Mouse (Mus musculus) left cerebral cortex, adult 18-20 months (tissue): ENCODE data around the gene Plin4. TPM values are rescaled to one million over a fixed set of nuclear protein-coding genes. Genes with fewer than 3 reads are reported as not detected.
A peak's percentile ranks its signal among the peaks of the same experiment; 100 is the strongest.
"Not testable (repeated sequence)": the region's sequence is repeated elsewhere in the genome, so short reads cannot be mapped to it uniquely, and the experiment has no call there.

Source experiments
- DNase-seq, 2 experiments: peaks; one replicate each; pipeline ENCODE4 v3.0.0; 2021 to 2022; ENCODE audit warnings: low spot score in 2 of 2, mixed read lengths in 1 of 2
- total RNA-seq, 2 experiments: library from RNA; stranded (reverse); gene quantifications; 2 replicates each; pipeline ENCODE4 v1.2.3; 2021

The Plin4 gene
- total RNA-seq, 2 experiments from 2014 or later = 2.6 to 3.4 TPM

- no peak for DNase-seq
These were observed 18.6 kb upstream of the Plin4 start for GRCm38 (mm10) chr17:56128246-56128645.

GRCm38 (mm10) chr17:56126175-56126574, 16.6 kb upstream of the Plin4 start:
- DNase-seq = no peak

DNA sequence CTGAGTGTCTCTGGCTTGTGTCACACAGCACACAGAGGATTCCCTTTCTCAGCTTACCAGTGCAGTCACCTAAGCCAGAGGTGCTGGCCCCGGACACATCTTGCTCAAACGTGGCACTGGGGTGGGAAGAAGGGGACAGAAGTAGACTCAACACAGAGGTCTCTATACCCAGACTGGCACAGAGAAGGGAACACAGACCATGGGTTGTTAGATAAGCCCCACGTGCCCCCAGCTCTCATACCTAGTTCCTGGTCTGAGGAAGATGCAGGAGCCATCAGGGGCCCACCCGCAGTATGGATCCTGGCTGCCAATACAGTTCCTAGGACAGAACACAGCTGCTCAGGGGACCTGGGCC, 15.7 kb upstream of the Plin4 start:
- DNase-seq = no peak

DNA sequence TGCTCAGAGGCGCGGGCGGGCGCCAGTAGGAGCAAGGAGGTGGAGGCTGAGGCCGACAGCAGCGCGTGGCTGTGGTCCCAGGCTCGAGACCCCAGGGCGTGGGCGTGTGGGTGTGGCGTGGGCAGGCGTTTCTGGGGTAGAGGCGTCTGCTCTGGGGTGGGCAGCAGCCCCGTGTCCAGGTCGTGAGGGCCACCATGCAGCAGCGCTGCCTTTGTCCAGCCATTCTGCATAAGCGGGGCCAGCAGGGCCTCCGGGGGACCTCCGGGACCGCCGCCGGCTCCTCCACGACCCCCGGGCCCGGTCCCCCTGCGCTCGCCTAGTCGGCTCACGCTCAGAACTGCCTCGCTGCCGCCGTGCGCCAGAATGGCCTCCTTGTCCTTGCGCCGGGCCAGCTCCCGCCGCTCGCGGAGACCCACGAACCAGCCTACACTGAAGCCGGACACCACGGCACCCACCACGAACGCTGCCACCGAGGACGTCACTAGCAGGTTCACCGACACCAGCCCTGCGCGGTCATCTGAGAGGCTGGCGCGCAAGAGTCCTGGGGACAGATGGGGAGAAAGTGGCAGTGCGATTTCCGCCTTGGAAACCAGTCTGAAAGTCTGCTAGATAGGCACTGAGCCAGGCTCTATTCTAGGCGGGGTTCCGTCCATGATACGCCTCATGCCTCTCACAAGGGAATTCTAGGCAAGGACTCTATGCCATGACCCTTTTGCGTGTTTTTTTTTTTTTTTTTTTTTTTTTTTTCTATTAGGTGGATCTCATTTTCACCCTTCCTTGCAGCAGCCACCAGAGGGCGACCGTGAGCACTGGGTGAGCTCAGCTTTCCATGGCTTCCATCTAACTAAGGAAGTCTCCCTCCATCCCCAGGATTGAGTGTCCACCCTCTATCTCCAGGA, 15.0 kb upstream of the Plin4 start:
- peak; percentile 66 to 69 for DNase-seq

GRCm38 (mm10) chr17:56123681-56124340, 14.2 kb upstream of the Plin4 start:
- no peak for DNase-seq

GRCm38 (mm10) chr17:56123161-56123560, 13.6 kb upstream of the Plin4 start:
- no peak for DNase-seq

DNA sequence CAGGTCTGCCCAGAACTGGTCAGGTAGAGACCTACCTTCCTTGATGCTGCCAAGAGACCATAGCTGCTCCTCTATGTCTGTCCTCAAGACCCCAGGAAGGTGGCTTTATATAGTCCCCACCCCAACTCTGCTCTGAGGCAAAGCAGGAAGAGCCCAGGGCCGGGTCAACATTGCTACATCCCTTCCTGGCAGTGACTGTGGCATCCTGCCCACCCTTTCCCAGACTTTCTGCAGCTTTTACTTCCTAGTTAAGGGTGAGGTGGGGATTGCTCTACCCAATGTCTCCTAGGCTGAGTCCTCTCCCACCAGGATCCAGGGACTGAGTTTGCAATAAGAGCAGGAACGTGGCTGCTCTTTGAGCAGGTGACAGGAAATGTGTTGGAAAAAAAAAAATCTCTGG, 12.2 kb upstream of the Plin4 start, which contains the start of gene Lrg1:
TSS of gene Lrg1 (minus strand) at position 176 of the 400 bp plus-strand sequence.
- no peak for DNase-seq

DNA sequence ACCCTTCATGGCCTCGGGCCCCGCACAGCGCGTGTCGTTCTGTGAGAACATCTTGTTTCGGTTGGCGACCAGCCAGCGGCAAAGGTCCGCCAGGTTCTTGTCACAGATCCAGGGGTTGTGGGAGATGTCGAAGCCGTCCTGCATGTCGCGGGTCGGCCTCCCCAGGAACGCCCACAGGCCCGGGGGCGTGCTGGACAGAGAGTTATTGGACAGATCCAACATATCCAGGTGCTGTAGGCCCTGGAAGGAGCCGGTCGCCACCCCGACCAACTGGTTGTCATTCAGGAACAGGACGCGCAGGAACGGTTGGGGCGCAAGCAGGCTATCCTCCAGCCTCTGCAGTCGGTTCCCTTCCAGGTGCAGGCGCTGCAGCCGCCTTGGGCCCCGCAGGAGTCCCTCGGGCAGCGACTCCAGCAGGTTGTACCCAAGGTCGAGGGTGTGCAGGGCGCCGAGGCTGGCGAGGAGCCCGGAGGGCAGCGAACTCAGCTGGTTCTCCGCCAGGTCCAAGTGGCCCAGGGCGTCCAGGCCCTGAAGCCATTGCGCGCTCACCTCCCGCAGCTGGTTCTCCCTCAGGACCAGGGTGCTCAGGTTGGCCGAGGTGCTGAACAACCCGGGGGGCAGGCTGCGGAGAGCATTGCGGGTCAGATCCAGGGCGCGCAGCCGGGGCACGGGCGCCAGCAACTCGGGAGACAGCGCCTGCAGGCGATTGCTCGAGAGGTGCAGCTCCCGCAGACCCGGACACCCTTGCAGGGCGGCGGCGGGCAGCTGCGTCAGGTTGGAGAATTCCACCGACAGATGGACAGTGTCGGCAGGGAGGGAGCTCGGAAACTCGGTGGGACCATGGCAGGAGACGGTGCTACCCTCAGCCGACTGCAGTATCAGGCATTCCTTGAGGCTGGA, 10.6 kb upstream of the Plin4 start:
- no peak for DNase-seq

DNA sequence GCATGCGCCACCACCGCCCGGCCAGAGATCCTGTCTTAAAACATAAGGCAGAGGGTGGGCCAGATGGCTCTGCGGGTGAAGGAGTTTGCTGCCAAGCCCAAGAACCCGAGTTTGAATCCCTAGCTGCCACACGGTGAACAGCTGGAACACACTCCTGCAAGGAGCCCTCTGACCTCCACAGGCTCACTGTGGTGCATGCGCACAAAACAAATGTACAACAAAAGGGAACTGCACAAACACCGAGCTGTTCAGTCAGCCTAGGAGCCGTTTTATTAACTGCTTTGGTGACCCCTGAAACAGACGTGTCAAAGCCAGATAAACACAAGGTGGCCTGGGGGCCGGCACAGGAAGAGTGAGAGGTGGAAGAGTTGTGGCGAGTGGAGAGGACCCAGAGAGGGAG, 9.8 kb upstream of the Plin4 start:
- no peak for DNase-seq

GRCm38 (mm10) chr17:56117251-56117710, 7.7 kb upstream of the Plin4 start, which contains the start of gene Plin5:
Gene Plin5, minus strand, starts transcription at chr17:56117596.
- DNase-seq = peak in 1 of 2 experiments; percentile 59

DNA sequence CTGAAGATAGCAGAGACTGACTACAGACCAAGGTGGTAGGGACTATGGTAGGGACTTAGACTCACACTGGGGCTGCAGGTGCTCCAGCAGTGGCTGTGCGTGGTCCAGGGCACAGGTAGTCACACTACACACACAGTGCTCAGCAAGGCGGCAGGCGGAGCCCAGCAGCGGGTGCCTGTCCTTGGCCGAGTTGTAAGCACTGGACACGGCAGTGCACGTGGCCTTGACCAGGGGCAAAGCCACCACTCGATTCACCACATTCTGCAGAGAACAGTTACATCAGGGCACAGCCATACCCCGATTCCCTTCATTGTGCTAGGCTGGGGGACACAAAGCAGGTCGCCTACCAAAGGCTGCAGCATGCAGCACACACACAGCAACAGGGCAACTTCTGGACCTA, 6.6 kb upstream of the Plin4 start:
- DNase-seq = no peak

DNA sequence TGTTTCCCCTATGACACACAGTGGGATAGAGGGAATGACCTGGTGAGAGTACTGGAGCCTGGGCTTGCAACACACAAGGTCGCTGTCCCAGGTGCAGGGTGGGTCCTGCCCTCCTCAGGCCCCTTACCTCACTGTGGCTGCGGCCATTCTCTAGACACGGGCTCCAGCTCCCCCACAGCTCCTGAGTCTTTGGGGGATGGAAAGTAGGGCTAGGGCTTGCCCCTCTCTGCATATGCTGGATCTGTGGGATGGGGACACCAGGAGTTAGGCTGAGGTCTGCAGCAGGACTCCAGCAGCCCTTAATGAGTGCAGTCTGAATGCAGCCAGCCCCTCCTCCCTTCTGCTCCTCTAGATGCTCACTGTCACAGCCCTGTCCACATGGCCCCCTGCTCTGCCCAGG, 3.1 kb upstream of the Plin4 start:
- no peak for DNase-seq

GRCm38 (mm10) chr17:56111864-56112263, 2.3 kb upstream of the Plin4 start:
- DNase-seq = peak; percentile 65 to 74

DNA sequence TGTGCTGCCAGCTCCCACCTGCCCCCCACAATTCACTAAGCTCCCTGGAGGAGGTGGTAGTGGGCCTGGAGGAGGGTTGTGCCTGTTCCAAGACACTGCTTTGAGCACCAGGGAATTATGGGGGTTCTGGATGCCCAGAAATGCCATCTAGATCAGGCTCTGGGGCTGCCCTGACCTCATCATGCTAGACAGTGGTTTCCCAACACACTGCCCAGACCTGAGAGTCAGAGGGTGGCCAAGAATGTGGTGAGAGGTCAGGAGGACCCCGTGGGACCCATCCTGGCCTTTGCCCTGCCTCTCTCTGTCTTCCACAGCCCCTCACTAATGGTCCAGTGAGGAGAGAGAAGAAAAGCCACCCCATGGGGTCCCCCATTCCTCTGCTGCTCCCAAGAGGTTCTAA, 1.4 kb upstream of the Plin4 start:
- no peak for DNase-seq

GRCm38 (mm10) chr17:56110571-56110970, 968 bp upstream of the Plin4 start:
- DNase-seq = no peak

- peak; percentile 64 to 70 for DNase-seq
These were observed 1.1 kb downstream of the Plin4 start for GRCm38 (mm10) chr17:56108334-56109044.

DNA sequence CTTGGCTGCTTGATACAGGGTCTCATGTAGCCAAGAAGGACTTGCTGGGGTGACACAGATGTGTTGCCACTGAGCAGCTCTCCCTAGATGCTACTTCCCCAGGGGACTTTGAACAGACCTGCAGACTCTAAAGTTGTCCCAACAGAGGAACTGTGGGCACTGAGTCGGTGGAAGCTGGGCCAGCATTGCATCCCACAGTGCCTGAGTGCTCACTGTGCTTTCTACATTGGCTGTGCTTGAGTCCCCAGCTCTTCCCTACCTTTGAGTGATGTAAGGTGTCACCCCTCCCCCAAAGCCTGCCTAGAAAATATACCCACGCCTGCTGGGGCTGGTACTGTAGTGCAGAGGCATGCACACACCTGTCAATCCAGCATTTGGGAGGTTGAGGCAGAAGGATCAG, 1.9 kb downstream of the Plin4 start:
- DNase-seq = no peak

GRCm38 (mm10) chr17:56106981-56107380, 2.6 kb downstream of the Plin4 start:
- DNase-seq = no peak

GRCm38 (mm10) chr17:56106436-56106835, 3.2 kb downstream of the Plin4 start:
- not testable (repeated sequence) for DNase-seq

- DNase-seq = not testable (repeated sequence)
These were observed 4.8 kb downstream of the Plin4 start for GRCm38 (mm10) chr17:56104821-56105220.
